17 mouse cellular contexts compared by ENCODE assay signal in the genomic region with DNA sequence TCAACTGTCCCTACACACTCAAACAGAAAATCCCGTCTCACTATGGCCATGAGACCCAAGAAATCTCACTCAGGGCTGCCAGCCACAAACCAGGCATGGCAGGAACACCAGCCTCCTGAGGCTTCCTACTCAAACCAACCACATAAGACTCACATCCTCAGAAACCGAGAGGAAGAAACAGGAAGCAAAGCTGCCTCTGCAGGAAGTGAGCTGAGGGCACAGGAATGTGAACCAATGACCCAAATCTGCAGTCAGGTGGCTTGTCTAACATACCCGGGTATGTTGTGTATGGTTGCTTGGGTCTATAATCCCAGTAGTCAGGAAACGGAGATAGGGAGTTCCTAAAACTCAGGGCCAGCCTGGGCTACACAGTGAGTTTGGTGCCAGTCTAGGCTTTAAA. TPM values are rescaled to one million over a fixed set of nuclear protein-coding genes. Genes with fewer than 3 reads are reported as not detected.
A peak's percentile ranks its signal among the peaks of the same experiment; 100 is the strongest.
DNase-seq lines count a peak whose midpoint lies in the region; ATAC-seq lines count a peak whose summit lies in the region.
"Had no signal": no experiment of that assay in that cellular context is flagged by ENCODE, and none has a peak within 500 bp of the region (broad histone marks: within the 10 kb centered on the region; RNA-seq: fewer than 3 reads in every experiment).

No protein-coding gene starts in this region.

- H3K27me3 ChIP-seq in heart, embryonic 12.5 days (replicated peaks), result 0 out of 2 replicates have a peak, but pooled peaks cover 7% of the 10 kb centered on the region
- no peaks in the 10 kb centered on the region for H3K27me3 ChIP-seq in liver, embryonic 11.5 days (replicated peaks; ENCODE audit: control insufficient read depth, insufficient read depth, low read length)
- H3K27me3 ChIP-seq in liver, embryonic 12.5 days (replicated peaks), result peaks cover 21% of the 10 kb centered on the region
- peaks cover 8% of the 10 kb centered on the region for H3K27me3 ChIP-seq in embryonic facial prominence, embryonic 10.5 days (replicated peaks; ENCODE audit: low read depth, poor library complexity, severe bottlenecking)

- no peak overlapping the region for H3K27ac ChIP-seq in heart, embryonic 12.5 days (ENCODE audit: poor library complexity, severe bottlenecking)
- no peak overlapping the region for H3K27ac ChIP-seq in liver, embryonic 11.5 days (ENCODE audit: low read depth, low read length)
- H3K27ac ChIP-seq in liver, embryonic 12.5 days, result no peak overlapping the region
- no peak overlapping the region for H3K27ac ChIP-seq in embryonic facial prominence, embryonic 10.5 days (replicated peaks)
- H3K27ac ChIP-seq: embryonic facial prominence, embryonic 13.5 days; forebrain, embryonic 12.5 days; heart, adult 2 months; hindbrain, postnatal 0 days had no signal

- ATAC-seq in heart, embryonic 12.5 days (ENCODE audit: insufficient number of reproducible peaks, low FRiP score), result no peak
- no peak for ATAC-seq in liver, embryonic 11.5 days (replicated peaks; ENCODE audit: low FRiP score)
- ATAC-seq in liver, embryonic 12.5 days, result no peak
- ATAC-seq in activated CD4-positive, CD25-positive, alpha-beta regulatory T cell, adult 4 months, result no peak
- ATAC-seq: hindbrain, postnatal 0 days had no signal

- H3K9me3 ChIP-seq in heart, embryonic 12.5 days (replicated peaks), result no peaks in the 10 kb centered on the region
- H3K9me3 ChIP-seq in liver, embryonic 11.5 days (ENCODE audit: control insufficient read depth, low read length), result no peaks in the 10 kb centered on the region
- no peaks in the 10 kb centered on the region for H3K9me3 ChIP-seq in liver, embryonic 12.5 days (replicated peaks)
- no peaks in the 10 kb centered on the region for H3K9me3 ChIP-seq in embryonic facial prominence, embryonic 10.5 days
- H3K9me3 ChIP-seq: embryonic facial prominence, embryonic 13.5 days; forebrain, embryonic 12.5 days had no signal

- no peak overlapping the region for H3K4me2 ChIP-seq in heart, embryonic 12.5 days
- no peak overlapping the region for H3K4me2 ChIP-seq in liver, embryonic 11.5 days
- H3K4me2 ChIP-seq in liver, embryonic 12.5 days, result no peak overlapping the region
- H3K4me2 ChIP-seq: embryonic facial prominence, embryonic 13.5 days; forebrain, embryonic 12.5 days had no signal

- H3K9ac ChIP-seq in heart, embryonic 12.5 days, result no peak overlapping the region
- H3K9ac ChIP-seq in liver, embryonic 11.5 days (ENCODE audit: low read depth, low read length), result no peak overlapping the region
- H3K9ac ChIP-seq in liver, embryonic 12.5 days, result no peak overlapping the region
- H3K9ac ChIP-seq: embryonic facial prominence, embryonic 13.5 days; forebrain, embryonic 12.5 days had no signal

- peaks cover 3% of the 10 kb centered on the region; the same call in 1 of the 2 replicates for H3K4me1 ChIP-seq in heart, embryonic 12.5 days (replicated peaks)
- peaks cover 3% of the 10 kb centered on the region for H3K4me1 ChIP-seq in liver, embryonic 11.5 days (replicated peaks; ENCODE audit: control insufficient read depth, insufficient read depth, low read length)
- H3K4me1 ChIP-seq in liver, embryonic 12.5 days, result peaks cover 5% of the 10 kb centered on the region
- H3K4me1 ChIP-seq in embryonic facial prominence, embryonic 10.5 days, result peaks cover 2% of the 10 kb centered on the region

- H3K4me3 ChIP-seq in heart, embryonic 12.5 days, result no peak overlapping the region
- no peak overlapping the region for H3K4me3 ChIP-seq in liver, embryonic 11.5 days (ENCODE audit: low read depth, low read length)
- H3K4me3 ChIP-seq in liver, embryonic 12.5 days, result no peak overlapping the region
- no peak overlapping the region for H3K4me3 ChIP-seq in embryonic facial prominence, embryonic 10.5 days
- H3K4me3 ChIP-seq: embryonic facial prominence, embryonic 13.5 days; forebrain, embryonic 12.5 days; heart, adult 2 months had no signal

- WGBS in heart, embryonic 12.5 days, result 57% methylated on average over 4 of the region's 4 CpGs
- 57% methylated on average over 4 of the region's 4 CpGs for WGBS in liver, embryonic 11.5 days
- WGBS in liver, embryonic 12.5 days (ENCODE audit: insufficient replicate concordance), result 35% methylated on average over 4 of the region's 4 CpGs
- 71% methylated on average over 4 of the region's 4 CpGs for WGBS in embryonic facial prominence, embryonic 10.5 days

- peaks cover 56% of the 10 kb centered on the region for H3K36me3 ChIP-seq in heart, embryonic 12.5 days
- peaks cover 34% of the 10 kb centered on the region for H3K36me3 ChIP-seq in liver, embryonic 11.5 days (ENCODE audit: control insufficient read depth, insufficient read depth, low read length)
- peaks cover 48% of the 10 kb centered on the region for H3K36me3 ChIP-seq in liver, embryonic 12.5 days
- H3K36me3 ChIP-seq in embryonic facial prominence, embryonic 10.5 days (replicated peaks), result peaks cover 67% of the 10 kb centered on the region

- DNase-seq in heart, adult 11 months, result peak; percentile 93
- DNase-seq in liver, embryonic 11.5 days (ENCODE audit: low spot score), result peak; percentile 12
- peak; percentile 48 for DNase-seq in 416B (ENCODE audit: low read depth)
- peak; percentile 7 for DNase-seq in embryonic facial prominence, embryonic 10.5 days (ENCODE audit: low spot score)
- DNase-seq in c-Kit-positive CD71-positive TER-119-positive erythroid progenitor cells, embryonic 14.5 days (ENCODE audit: low spot score), result no peak
- DNase-seq: cerebellum, postnatal 14 days; heart, postnatal 14 days; kidney, postnatal 36 days; right cerebral cortex, adult 18-20 months had no signal

RNA-seq across cellular contexts. Expression of a gene that starts 5.3 kb away (rescaled TPM):
- 12.0 and 12.3 TPM in 2 replicates for polyA plus RNA-seq in heart, embryonic 12.5 days (2016; fragmentation: Nextera tagmentation; extraction: Ambion mirVana)
- 27.1 and 30.1 TPM in 2 replicates for polyA plus RNA-seq in liver, embryonic 11.5 days (2014; fragmentation: Nextera tagmentation; extraction: Ambion mirVana)
- polyA plus RNA-seq in liver, embryonic 12.5 days (2016; fragmentation: Nextera tagmentation; extraction: Ambion mirVana), result 18.0 and 19.9 TPM in 2 replicates
- 28.4 and 29.2 TPM in 2 replicates for polyA plus RNA-seq in embryonic facial prominence, embryonic 10.5 days (2016; fragmentation: Nextera tagmentation; extraction: Ambion mirVana)
- polyA plus RNA-seq in activated CD4-positive, CD25-positive, alpha-beta regulatory T cell, adult 4 months (2017; shearing (Covaris generic)), result 1 to 10 TPM; 2.7 to 4.7 TPM

RNA-seq across cellular contexts. Expression of a gene that starts 16.1 kb away (rescaled TPM):
- 38.2 and 38.7 TPM in 2 replicates for polyA plus RNA-seq in heart, embryonic 12.5 days (2016; fragmentation: Nextera tagmentation; extraction: Ambion mirVana)
- polyA plus RNA-seq in liver, embryonic 11.5 days (2014; fragmentation: Nextera tagmentation; extraction: Ambion mirVana), result 33.1 and 36.5 TPM in 2 replicates
- 20.1 and 20.5 TPM in 2 replicates for polyA plus RNA-seq in liver, embryonic 12.5 days (2016; fragmentation: Nextera tagmentation; extraction: Ambion mirVana)
- polyA plus RNA-seq in embryonic facial prominence, embryonic 10.5 days (2016; fragmentation: Nextera tagmentation; extraction: Ambion mirVana), result 76.4 and 77.3 TPM in 2 replicates
- polyA plus RNA-seq in activated CD4-positive, CD25-positive, alpha-beta regulatory T cell, adult 4 months (2017; shearing (Covaris generic)), result 10 to 100 TPM; 12.0 to 15.0 TPM

RNA-seq across cellular contexts. Expression of a gene that starts 48.3 kb away (rescaled TPM):
- polyA plus RNA-seq in heart, embryonic 12.5 days (2016; fragmentation: Nextera tagmentation; extraction: Ambion mirVana), result not detected in 2 replicates
- not detected in 2 replicates for polyA plus RNA-seq in liver, embryonic 11.5 days (2014; fragmentation: Nextera tagmentation; extraction: Ambion mirVana)
- polyA plus RNA-seq in liver, embryonic 12.5 days (2016; fragmentation: Nextera tagmentation; extraction: Ambion mirVana), result not detected in 2 replicates
- not detected in 2 replicates for polyA plus RNA-seq in embryonic facial prominence, embryonic 10.5 days (2016; fragmentation: Nextera tagmentation; extraction: Ambion mirVana)
- polyA plus RNA-seq in activated CD4-positive, CD25-positive, alpha-beta regulatory T cell, adult 4 months (2017; shearing (Covaris generic)), result not detected
- polyA plus RNA-seq: embryonic facial prominence, embryonic 13.5 days; forebrain, embryonic 12.5 days; hindbrain, postnatal 0 days; limb, embryonic 14.5 days had no signal
